Mouse (Mus musculus): ENCODE data around the gene 1810046K07Rik. TPM values are rescaled to one million over a fixed set of nuclear protein-coding genes. Genes with fewer than 3 reads are reported as not detected.

The 1810046K07Rik gene
- polyA plus RNA-seq, 1 experiment from 2014 or later: not detected

DNA sequence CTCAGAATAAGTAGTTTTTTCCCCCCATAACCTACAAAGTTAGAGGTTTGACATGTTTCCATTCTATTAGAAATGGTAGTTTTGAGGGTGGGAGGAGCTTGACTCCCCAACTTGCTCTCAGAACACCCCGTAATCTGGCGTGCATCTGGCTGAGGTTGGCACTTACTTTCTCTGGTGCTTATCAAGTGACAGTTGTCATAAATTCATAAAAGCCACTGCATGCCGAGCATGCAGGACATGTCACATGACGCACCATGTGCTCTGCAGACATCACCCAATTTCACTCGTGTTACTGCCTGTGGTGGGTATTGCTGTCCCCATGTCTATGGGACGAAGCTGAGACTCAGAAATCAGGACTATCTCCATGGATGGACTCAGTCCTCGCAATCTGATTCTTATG is 18.2 kb downstream of the 1810046K07Rik start:
- ATAC-seq (replicated peaks; ENCODE audit: low FRiP score, low read depth) (no peak), DNase-seq (ENCODE audit: low spot score) (no peak)
- Histone ChIP-seq H3K4me2 (ENCODE audit: low read length) (no peak overlapping the region), H3K36me3 (ENCODE audit: insufficient read depth, low read length) (no peaks in the 10 kb centered on the region), H3K27ac (no peak overlapping the region), H3K9ac (ENCODE audit: low read depth, low read length) (no peak overlapping the region), H3K9me3 (replicated peaks; ENCODE audit: low read length) (no peaks in the 10 kb centered on the region), H3K4me3 (replicated peaks; ENCODE audit: low read depth, low read length) (no peak overlapping the region), H3K4me1 (replicated peaks; ENCODE audit: insufficient read depth, low read length) (no peaks in the 10 kb centered on the region), H3K27me3 (ENCODE audit: insufficient read depth, low read length) (no peaks in the 10 kb centered on the region)
- 80% methylated on average over 7 of the region's 7 CpGs for WGBS
- TF ChIP-seq CTCF (IDR thresholded peaks at IDR 0.05; ENCODE audit: low read depth): no peak

DNA sequence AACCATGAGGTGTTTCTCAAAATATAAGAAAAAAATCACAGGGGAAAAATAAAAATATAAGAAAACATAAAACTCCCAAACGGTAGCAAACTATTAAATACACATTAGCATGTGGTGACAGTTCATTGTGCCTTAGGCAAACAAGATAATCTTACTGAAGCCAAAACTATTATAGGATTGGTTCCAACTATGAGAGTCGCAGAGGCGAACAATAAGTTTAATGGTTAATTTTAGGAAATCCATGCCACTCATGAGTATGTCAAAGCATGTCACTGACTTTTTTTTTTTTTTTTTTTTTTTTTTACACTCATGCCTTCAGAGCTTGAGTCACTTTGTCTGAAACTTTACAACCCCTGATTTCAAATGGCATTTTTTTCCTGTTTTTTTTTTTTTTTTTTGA is 22.4 kb downstream of the 1810046K07Rik start:
- no peak for TF ChIP-seq CTCF (IDR thresholded peaks at IDR 0.05; ENCODE audit: low read depth)
- H3K4me3 ChIP-seq (replicated peaks; ENCODE audit: low read depth, low read length): no peak overlapping the region
- H3K9me3 ChIP-seq (replicated peaks; ENCODE audit: low read length): no peaks in the 10 kb centered on the region
- H3K27me3 ChIP-seq (ENCODE audit: insufficient read depth, low read length): no peaks in the 10 kb centered on the region
- 81% methylated on average over 3 of the region's 3 CpGs for WGBS
- H3K27ac ChIP-seq: no peak overlapping the region
- H3K4me1 ChIP-seq (replicated peaks; ENCODE audit: insufficient read depth, low read length): no peaks in the 10 kb centered on the region
- no peak overlapping the region for H3K4me2 ChIP-seq (ENCODE audit: low read length)
- no peak for DNase-seq (ENCODE audit: low spot score)
- ATAC-seq (replicated peaks; ENCODE audit: low FRiP score, low read depth): no peak
- H3K9ac ChIP-seq (ENCODE audit: low read depth, low read length): no peak overlapping the region
- no peaks in the 10 kb centered on the region for H3K36me3 ChIP-seq (ENCODE audit: insufficient read depth, low read length)

DNA sequence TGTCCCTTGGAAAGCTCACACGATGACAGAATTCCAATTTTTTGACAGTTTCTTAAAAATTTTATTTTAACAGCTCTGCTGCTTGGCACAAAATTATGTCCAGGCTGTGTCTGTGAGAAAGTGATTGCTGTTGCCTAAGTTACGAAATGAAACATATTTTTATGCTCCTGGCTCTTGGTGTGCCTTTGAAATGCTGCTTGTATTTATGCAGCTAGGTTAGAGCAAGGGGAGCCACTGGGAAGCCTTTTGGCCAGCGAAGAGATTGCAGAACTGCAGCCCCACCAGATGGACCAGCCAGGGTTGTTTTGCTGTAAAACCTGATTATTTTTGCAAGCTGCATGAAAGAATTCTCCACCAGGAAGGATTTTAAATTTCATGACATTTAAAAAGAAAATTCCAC is 23.6 kb downstream of the 1810046K07Rik start:
- ATAC-seq (replicated peaks; ENCODE audit: low FRiP score, low read depth): no peak
- no peaks in the 10 kb centered on the region for H3K36me3 ChIP-seq (ENCODE audit: insufficient read depth, low read length)
- H3K27me3 ChIP-seq (ENCODE audit: insufficient read depth, low read length): no peaks in the 10 kb centered on the region
- no peak overlapping the region for H3K27ac ChIP-seq
- H3K4me2 ChIP-seq (ENCODE audit: low read length): no peak overlapping the region
- no peak for DNase-seq (ENCODE audit: low spot score)
- no peaks in the 10 kb centered on the region for H3K9me3 ChIP-seq (replicated peaks; ENCODE audit: low read length)
- H3K9ac ChIP-seq (ENCODE audit: low read depth, low read length): no peak overlapping the region
- 79% methylated on average over 3 of the region's 3 CpGs for WGBS
- H3K4me3 ChIP-seq (replicated peaks; ENCODE audit: low read depth, low read length): no peak overlapping the region
- TF ChIP-seq CTCF (IDR thresholded peaks at IDR 0.05; ENCODE audit: low read depth): no peak
- no peaks in the 10 kb centered on the region for H3K4me1 ChIP-seq (replicated peaks; ENCODE audit: insufficient read depth, low read length)

DNA sequence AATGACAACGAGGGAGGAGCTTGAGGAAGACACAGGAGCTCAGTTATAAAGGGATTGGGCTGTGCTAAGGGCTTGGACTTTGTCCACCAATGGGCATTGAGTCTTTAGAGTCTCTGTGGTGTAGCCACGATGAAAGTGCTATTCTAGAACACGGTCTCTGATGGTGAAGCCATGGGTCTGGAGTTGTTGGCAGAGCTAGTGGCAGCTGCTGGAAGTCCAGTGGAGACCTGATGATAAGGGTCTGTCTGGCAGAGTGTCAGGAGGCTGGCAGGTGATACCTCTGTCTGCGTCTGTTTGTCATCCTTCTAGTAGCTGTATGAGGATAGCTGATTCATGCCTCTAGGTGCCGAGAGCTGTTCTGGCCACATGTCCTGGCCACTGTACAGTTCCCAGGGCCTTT is 24.7 kb downstream of the 1810046K07Rik start:
- no peaks in the 10 kb centered on the region for H3K27me3 ChIP-seq (ENCODE audit: insufficient read depth, low read length)
- ATAC-seq (replicated peaks; ENCODE audit: low FRiP score, low read depth) (no peak), DNase-seq (ENCODE audit: low spot score) (no peak)
- H3K9ac ChIP-seq (ENCODE audit: low read depth, low read length): no peak overlapping the region
- no peaks in the 10 kb centered on the region for H3K4me1 ChIP-seq (replicated peaks; ENCODE audit: insufficient read depth, low read length)
- 75% methylated on average over 5 of the region's 5 CpGs for WGBS
- H3K4me3 ChIP-seq (replicated peaks; ENCODE audit: low read depth, low read length): no peak overlapping the region
- H3K27ac ChIP-seq: no peak overlapping the region
- no peak overlapping the region for H3K4me2 ChIP-seq (ENCODE audit: low read length)
- H3K36me3 ChIP-seq (ENCODE audit: insufficient read depth, low read length): no peaks in the 10 kb centered on the region
- TF ChIP-seq CTCF (IDR thresholded peaks at IDR 0.05; ENCODE audit: low read depth): no peak
- H3K9me3 ChIP-seq (replicated peaks; ENCODE audit: low read length): no peaks in the 10 kb centered on the region

DNA sequence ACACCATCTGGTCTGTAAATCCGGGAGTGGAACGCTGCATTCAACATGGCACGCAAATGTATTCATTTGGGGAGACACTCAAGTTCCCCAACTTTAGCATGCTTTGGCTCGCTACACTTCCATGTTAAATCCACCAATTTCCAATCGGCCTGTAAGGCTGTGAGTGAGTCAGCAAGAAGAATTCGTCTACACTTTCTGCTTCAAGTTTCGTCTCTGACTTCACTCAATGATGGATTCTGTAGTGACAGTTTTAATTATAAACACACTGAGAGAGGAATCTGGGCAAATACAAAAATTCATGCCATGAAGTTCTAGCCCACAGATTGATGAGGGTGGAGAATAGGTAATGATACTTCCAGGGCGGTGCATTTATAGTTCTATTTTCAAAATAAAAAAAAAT is 35.2 kb downstream of the 1810046K07Rik start:
- ATAC-seq (replicated peaks; ENCODE audit: low FRiP score, low read depth): no peak
- no peak overlapping the region for H3K4me3 ChIP-seq (replicated peaks; ENCODE audit: low read depth, low read length)
- no peaks in the 10 kb centered on the region for H3K27me3 ChIP-seq (ENCODE audit: insufficient read depth, low read length)
- no peak overlapping the region for H3K9ac ChIP-seq (ENCODE audit: low read depth, low read length)
- H3K27ac ChIP-seq: no peak overlapping the region
- no peaks in the 10 kb centered on the region for H3K9me3 ChIP-seq (replicated peaks; ENCODE audit: low read length)
- 78% methylated on average over 8 of the region's 8 CpGs for WGBS
- DNase-seq (ENCODE audit: low spot score): no peak
- no peak for TF ChIP-seq CTCF (IDR thresholded peaks at IDR 0.05; ENCODE audit: low read depth)
- no peaks in the 10 kb centered on the region for H3K36me3 ChIP-seq (ENCODE audit: insufficient read depth, low read length)
- no peaks in the 10 kb centered on the region for H3K4me1 ChIP-seq (replicated peaks; ENCODE audit: insufficient read depth, low read length)
- H3K4me2 ChIP-seq (ENCODE audit: low read length): no peak overlapping the region

DNA sequence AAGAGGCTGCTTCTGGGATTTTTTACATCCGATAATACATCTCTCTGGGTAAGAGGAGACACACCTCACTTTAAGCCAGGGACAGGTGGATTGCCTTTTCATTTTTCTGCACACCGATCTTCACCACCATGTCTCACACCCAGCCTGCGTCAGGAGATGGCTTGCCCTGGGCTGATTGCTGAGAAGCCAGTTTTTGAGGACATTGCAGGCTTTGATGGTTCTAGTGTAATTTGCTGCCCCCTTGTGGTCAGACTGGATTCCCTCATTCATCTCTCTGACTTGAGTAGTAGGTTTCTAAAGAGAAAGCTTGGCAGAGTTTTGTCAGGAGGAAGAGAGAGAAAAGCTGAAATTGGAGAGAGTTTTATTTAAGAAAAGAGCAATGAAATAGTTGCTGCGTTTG is 36.0 kb downstream of the 1810046K07Rik start:
- Histone ChIP-seq H3K36me3 (ENCODE audit: insufficient read depth, low read length) (no peaks in the 10 kb centered on the region), H3K27ac (no peak overlapping the region), H3K27me3 (ENCODE audit: insufficient read depth, low read length) (no peaks in the 10 kb centered on the region), H3K9me3 (replicated peaks; ENCODE audit: low read length) (no peaks in the 10 kb centered on the region), H3K4me3 (replicated peaks; ENCODE audit: low read depth, low read length) (no peak overlapping the region), H3K4me2 (ENCODE audit: low read length) (no peak overlapping the region), H3K9ac (ENCODE audit: low read depth, low read length) (no peak overlapping the region), H3K4me1 (replicated peaks; ENCODE audit: insufficient read depth, low read length) (no peaks in the 10 kb centered on the region)
- WGBS: 29% methylated on average over 4 of the region's 4 CpGs
- TF ChIP-seq CTCF (IDR thresholded peaks at IDR 0.05; ENCODE audit: low read depth): peak; percentile 92
- ATAC-seq (replicated peaks; ENCODE audit: low FRiP score, low read depth) (no peak), DNase-seq (ENCODE audit: low spot score) (peak; percentile 91)

DNA sequence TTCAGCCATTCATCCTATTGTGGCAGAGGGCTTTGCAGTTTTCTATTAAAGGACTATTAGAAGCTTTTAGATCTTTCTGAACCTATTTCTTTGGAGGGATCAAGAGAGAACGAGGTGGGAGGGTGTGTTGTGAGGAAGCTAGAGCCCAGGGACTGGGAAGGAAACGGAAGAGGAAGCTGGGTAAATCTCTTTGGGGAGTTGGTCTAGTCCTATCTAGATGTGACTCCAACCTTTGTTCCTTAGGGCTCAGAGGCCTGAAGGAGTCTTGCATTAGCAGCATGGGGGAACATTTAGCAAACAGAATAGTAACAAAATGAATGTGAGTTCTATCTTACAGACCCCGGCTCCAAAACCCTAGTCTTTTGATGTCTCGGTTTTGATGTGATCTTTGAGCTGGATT is 37.7 kb downstream of the 1810046K07Rik start:
- Histone ChIP-seq H3K9ac (ENCODE audit: low read depth, low read length) (no peak overlapping the region), H3K27me3 (ENCODE audit: insufficient read depth, low read length) (no peaks in the 10 kb centered on the region), H3K9me3 (replicated peaks; ENCODE audit: low read length) (no peaks in the 10 kb centered on the region), H3K4me3 (replicated peaks; ENCODE audit: low read depth, low read length) (no peak overlapping the region), H3K4me1 (replicated peaks; ENCODE audit: insufficient read depth, low read length) (no peaks in the 10 kb centered on the region), H3K4me2 (ENCODE audit: low read length) (no peak overlapping the region), H3K36me3 (ENCODE audit: insufficient read depth, low read length) (no peaks in the 10 kb centered on the region), H3K27ac (no peak overlapping the region)
- DNase-seq (ENCODE audit: low spot score) (no peak), ATAC-seq (replicated peaks; ENCODE audit: low FRiP score, low read depth) (no peak)
- TF ChIP-seq CTCF (IDR thresholded peaks at IDR 0.05; ENCODE audit: low read depth): no peak
- 65% methylated on average over 4 of the region's 4 CpGs for WGBS
